Mouse (Mus musculus) layer of hippocampus, adult 9-11 months (tissue): Measurements from ENCODE around the gene I830077J02Rik.
"Not testable (repeated sequence)": the region's sequence is repeated elsewhere in the genome, so short reads cannot be mapped to it uniquely, and the experiment has no call there.

Experiments
- DNase-seq: peaks from one replicate; pipeline ENCODE4 v3.0.0; 2022

The I830077J02Rik gene

DNA sequence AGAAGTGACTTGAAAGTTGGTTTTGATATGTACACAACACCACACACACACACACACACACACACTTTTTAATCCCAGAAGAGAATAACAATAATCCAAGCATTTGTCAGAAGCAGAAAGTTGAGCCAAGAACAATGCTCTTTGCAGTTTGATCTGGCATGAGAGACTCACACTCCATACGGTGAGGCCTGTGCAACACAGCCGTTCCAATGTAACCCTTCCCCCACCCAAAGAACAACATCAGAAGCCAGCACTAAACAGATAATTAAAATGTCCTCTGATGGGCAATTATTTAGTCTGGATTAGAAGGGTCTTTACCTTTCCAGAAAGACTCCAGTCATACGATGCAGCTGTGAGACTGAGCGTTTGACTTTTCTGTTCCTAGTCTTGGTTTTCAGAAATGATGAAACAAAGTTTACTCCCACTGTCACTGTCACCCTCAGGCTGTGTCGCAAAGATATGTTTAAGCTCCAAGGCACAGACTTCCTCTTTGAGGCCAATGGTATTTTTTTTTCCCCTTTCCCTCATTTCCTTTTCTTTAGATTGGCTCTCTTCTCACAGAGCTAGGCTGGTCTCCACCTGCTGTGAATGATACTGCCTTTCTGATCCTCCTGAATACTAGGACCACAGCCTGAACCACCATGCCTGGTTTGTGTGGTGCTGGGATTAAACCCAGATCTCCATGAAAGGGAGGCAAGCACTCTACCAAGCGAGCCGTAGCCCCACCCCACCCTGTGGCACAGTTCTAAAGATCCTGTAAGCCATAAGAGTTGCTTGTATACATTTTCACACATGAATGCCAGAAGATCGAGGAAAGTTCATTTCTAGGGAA, at the start of gene I830077J02Rik:
Gene I830077J02Rik, minus strand, starts transcription at position 425 of the 832 bp plus-strand sequence.
- DNase-seq, result no peak

GRCm38 (mm10) chr3:105974174-105974573, 41.7 kb upstream of the I830077J02Rik start:
- DNase-seq, result no peak

DNA sequence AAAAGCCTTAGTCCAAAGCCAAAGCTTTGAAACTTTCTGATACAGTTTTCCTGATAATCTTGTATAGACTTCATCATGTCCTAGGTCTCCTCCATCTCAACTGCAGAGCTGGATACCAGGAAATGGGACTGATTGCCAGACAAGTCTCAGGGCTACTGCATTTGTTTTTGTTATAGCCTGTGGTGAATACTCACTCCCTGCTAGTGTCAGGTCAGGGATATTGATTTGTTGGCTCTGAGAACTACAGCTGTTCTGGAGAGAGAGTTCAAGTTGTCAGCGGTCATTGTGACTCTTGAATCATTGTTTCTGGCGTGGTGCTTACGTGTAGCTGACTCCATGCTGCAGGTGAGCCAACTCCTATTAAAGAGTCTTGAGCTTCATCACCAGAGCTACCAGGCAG, 40.9 kb upstream of the I830077J02Rik start, which contains the start of gene Ovgp1:
Gene Ovgp1, plus strand, starts transcription at position 301 of the 400 bp plus-strand sequence.
- no peak for DNase-seq

GRCm38 (mm10) chr3:105971831-105972446, 39.5 kb upstream of the I830077J02Rik start:
- no peak for DNase-seq

GRCm38 (mm10) chr3:105960700-105961099, 28.2 kb upstream of the I830077J02Rik start:
- no peak for DNase-seq

GRCm38 (mm10) chr3:105959999-105960398, 27.5 kb upstream of the I830077J02Rik start, which contains the start of gene Atp5f1:
Gene Atp5f1, minus strand, starts transcription at chr3:105960099.
- DNase-seq, result no peak

DNA sequence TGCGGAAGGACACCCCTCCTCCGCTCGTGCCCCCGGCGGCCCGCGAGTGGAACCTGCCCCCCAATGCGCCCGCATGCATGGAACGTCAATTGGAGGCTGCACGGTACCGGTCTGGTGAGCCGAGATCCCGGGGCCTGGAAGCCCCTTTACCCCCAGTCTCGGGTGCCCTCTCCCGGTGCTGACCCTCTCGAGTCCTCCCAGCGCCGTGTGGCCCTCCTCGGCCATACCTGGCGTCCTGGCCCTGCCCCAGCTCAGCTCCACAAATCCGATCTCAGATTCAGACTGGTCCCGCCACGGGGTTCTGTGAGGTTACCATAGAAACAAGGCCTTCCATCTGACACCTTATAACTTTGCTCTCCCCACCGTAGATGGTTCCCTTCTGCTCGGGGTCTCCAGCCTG, 27.1 kb upstream of the I830077J02Rik start:
- DNase-seq, result no peak

DNA sequence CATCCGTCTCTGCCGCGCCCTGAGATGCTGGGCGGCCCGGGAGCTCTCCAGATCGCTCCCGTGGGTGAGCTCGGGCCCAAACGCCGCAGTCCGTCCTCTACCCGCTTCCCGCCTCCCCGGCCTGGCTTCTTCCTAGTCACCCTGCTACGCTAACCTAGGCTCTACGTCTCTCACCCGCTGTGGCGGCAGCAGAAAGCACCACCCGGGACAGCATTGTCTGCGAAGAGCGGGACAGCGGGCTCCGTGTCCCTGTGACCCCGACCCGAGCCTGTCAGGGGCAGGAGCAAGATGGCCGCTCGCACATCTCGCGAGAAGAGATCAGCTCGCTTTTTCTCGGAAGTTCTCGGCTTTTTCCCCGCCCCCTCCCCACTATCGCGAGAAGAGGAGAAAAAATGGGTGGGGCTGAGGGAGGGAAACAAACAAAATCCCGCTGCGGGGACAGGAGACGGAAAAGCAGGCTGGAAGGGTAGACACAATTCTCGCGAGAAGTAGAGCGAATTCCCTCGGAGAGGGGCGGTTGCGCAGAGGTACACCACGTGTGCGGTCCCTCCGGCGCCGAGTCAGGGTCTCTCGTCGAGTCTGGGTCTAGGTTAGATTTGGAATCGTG, 26.6 kb upstream of the I830077J02Rik start, which contains the start of gene Wdr77:
Gene Wdr77, plus strand, starts transcription at position 396 of the 607 bp plus-strand sequence.
- peak; percentile 96 for DNase-seq

GRCm38 (mm10) chr3:105958204-105958603, 25.7 kb upstream of the I830077J02Rik start:
- DNase-seq, result no peak

DNA sequence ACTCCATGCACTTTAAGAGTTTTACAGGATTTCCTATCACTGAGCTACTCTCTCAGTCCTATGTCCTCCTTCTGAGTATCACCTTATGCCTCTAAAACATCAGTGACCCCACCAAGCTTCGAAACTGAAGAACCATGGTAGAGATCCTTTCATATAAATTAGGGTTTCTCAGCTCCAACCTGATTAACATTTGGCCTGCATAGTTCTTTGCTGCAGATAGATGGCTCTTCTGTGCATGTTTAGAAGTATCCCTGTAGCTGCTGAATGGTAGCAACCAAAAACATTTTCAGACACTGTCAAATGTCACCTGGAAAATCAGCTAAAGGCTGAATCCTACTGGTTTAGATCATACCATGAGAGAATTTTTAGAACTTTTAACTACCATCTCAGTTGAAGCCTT, 24.8 kb upstream of the I830077J02Rik start:
- DNase-seq, result no peak

- no peak for DNase-seq
Observed at GRCm38 (mm10) chr3:105951348-105951747, 18.9 kb upstream of the I830077J02Rik start.

- no peak for DNase-seq
Observed at GRCm38 (mm10) chr3:105936111-105936510, 3.6 kb upstream of the I830077J02Rik start.

GRCm38 (mm10) chr3:105935033-105935432, 2.6 kb upstream of the I830077J02Rik start:
- no peak for DNase-seq

DNA sequence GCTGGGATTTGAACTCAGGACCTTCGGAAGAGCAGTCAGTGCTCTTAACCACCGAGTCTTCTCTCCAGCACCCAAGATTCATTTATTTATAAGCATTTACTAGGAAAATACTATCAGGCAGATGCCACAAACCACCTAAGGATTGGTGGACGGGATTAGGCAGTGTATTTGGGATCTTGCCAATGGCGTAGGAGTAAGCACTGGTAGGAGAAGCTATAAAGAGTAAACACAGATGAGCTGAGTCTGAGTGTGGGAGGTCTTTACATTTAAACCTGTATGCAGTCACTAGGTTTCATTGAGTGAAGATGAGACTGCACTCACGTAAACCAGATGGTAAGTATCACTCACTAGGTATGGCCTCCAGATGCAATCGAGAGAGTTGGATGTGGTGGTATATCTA, 1.5 kb upstream of the I830077J02Rik start:
- DNase-seq, result no peak

DNA sequence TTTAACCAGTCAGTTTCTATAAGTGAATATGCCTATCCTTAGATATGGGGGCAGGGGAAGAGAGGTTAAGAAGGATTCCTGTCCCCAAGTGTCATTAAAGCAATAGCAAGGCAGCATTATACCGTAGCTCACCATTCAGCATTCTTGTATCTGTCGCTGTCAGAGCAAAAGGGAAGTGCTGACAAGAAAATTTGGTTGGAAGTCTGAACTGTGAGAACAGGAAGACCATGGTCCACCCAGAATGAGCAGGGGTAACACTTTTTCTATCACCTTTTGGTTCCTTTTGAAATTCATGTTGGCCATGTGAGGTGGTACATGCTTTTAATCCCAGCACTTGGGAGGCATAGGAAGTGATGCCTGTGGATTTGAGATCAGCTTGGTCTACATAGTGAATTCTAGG, 1.4 kb downstream of the I830077J02Rik start:
- DNase-seq, result no peak

DNA sequence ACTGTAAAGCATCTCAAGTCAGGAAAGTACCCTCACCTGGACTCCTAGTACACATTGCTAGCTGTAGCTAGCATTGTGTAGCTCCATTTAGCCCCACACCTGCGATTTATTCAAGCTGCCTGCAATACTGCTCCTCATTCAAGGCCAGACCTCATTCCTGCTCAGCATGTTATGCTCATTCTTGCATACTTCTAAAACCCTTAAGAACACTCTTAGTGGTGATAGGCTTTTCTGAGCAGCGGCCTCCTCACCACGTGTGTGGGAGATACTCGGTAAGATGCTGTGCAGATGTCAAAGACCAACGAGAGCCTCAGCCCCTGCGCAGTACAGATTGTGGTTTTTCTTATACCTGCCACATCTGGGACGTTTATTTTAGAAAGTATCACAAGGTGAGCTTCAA, 2.6 kb downstream of the I830077J02Rik start:
- DNase-seq, result no peak

DNA sequence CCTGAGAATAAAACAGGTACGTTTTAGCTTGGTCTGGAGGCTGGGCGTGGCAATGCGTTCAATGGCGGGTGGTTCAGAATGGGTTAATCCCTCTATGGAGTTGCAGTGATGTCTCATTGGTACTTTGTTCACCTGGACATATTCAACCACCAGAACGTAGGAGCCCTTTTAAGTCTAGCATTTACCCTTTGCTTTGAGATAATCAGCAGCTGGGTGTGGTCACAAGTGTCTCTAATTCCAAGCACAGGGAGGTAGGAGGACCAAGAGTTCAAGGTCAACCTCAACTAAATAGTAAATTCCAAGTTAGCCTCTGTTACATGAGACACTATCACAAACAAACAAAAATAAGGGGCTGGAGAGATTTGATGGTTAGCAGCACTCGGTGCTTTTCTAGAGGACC, 3.7 kb downstream of the I830077J02Rik start:
- no peak for DNase-seq

GRCm38 (mm10) chr3:105928195-105928569, 4.3 kb downstream of the I830077J02Rik start:
- DNase-seq, result no peak

DNA sequence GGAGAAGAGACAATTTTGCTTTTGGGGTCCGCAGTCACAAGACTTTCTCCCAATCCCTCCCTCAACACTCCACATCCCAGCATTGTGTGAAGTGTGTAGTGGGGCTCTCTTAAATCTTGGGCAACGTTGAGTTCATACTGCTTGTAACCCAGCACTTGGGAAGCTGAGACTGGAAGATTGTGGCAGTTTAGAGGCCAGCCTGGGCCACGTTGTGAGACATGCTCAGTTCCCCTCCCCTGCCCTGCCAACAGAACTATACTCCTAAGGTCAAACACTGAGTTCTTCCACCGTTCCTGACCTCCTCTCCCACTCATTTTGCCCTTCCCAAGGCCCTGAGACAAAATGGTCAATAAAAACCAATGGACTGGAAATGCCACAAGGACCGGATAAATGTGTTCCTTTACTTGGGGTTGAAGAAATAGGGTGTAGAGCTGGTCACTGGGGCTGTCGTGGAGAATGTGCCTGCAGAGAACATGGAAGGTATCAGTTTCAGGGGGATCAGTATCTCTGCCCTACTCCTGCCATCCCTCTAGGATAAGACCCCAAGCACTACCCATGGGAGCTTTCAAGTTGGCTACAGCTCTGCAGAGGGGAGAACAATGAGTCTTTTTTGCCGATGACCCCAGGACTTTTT, 4.8 kb downstream of the I830077J02Rik start:
- no peak for DNase-seq

GRCm38 (mm10) chr3:105924616-105925015, 7.8 kb downstream of the I830077J02Rik start:
- no peak for DNase-seq

DNA sequence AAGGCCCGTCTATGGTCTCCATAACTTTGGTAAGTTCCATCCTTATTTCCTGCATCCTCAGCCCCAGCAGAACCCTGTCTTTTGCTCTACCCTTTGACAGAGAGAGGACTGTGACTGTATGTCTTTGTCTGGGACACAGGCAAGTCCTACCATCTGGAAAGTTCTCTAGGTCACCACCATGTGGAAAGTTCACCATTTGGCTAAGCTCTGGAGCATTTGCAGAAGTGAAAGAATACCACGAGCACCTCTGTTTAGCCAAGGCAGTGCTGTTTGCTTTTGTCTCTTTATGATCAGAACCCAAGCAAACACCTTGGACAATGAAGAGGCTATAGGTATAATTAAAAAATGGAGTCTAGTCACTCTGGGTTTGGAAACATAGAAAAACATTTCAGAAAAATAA, 10.5 kb downstream of the I830077J02Rik start:
- DNase-seq, result no peak

DNA sequence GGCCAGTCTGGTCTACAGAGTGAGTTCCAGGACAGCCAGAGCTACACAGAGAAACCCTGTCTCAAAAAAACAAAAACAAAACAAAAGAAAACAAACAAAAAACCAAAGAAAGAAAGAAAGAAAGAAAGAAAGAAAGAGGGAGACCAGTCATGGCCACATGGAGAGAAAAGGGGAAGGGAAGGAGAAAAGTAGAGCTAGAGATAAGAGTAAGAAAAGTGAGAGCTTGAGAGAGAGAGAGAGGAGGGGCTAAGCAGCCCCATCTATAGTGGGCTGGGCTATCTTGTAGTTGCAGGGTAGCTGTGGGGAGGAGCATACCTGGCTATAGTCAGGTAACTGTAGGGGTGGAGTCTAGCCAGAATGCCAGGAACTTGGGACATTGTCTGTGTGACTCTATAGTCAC, 11.7 kb downstream of the I830077J02Rik start:
- not testable (repeated sequence) for DNase-seq

- no peak for DNase-seq
Observed at GRCm38 (mm10) chr3:105918355-105918745, 14.1 kb downstream of the I830077J02Rik start.
